Mouse (Mus musculus): ENCODE measurements at regions not wholly inside any gene's neighbourhood (a gene's known extent, or its start where the extent isn't known, plus 50 kb on each side); places are given as distances from the start of the nearest gene placed in this dataset.

DNA sequence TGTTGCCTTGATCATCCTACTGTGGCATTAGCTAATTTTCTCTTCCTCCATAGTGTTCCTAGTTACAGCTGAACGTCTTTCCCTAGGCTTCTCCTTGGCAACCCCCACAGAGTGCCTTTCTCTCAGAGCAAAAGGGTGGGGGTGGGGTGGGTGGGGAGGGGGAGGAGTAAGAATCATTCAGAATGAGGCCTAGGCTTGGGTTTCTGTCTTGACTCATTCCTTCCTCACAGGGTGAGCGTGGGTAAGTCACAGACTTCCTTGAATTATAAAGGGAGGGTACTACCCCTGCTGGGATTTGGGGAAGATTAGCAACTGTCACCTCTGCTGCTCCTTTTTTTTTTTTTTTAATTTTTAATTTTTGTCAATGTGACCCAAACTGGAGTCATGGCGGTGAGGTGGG, 114.5 kb downstream of the Dhx35 start:
- no peak for DNase-seq (ENCODE audit: low spot score in 2 of 2)

DNA sequence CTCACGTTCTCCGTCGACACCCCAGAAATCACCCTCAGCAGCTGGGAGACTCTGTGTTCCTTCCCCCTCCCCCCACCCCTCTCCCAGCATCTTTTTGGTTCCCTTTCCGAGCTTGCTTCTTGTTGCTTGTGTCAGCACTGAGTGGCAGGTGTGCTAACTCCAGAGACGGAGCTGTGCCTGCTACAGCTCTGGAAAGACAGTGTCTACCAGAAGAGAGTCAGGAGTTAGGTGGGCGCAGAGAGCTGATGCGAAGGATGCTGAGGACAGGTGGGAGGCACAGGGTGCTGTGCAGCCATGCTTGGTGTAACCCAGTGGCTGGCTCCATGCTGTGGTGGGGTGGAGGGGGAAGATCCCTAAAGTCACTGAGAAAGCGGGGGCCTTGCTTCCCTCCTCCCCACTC, 115.7 kb downstream of the Dhx35 start:
- no peak for DNase-seq (ENCODE audit: low spot score in 2 of 2)

GRCm38 (mm10) chr2:158911191-158911590, 116.6 kb downstream of the Dhx35 start:
- no peak for DNase-seq (ENCODE audit: low spot score in 2 of 2)

- DNase-seq (ENCODE audit: low spot score in 2 of 2): no peak
Measured at GRCm38 (mm10) chr2:158912631-158913258, 118.1 kb downstream of the Dhx35 start.

GRCm38 (mm10) chr2:158917398-158917797, 122.8 kb downstream of the Dhx35 start:
- no peak for DNase-seq (ENCODE audit: low spot score in 2 of 2)

- DNase-seq (ENCODE audit: low spot score in 2 of 2): no peak
Measured at GRCm38 (mm10) chr2:158918312-158918711, 123.7 kb downstream of the Dhx35 start.

DNA sequence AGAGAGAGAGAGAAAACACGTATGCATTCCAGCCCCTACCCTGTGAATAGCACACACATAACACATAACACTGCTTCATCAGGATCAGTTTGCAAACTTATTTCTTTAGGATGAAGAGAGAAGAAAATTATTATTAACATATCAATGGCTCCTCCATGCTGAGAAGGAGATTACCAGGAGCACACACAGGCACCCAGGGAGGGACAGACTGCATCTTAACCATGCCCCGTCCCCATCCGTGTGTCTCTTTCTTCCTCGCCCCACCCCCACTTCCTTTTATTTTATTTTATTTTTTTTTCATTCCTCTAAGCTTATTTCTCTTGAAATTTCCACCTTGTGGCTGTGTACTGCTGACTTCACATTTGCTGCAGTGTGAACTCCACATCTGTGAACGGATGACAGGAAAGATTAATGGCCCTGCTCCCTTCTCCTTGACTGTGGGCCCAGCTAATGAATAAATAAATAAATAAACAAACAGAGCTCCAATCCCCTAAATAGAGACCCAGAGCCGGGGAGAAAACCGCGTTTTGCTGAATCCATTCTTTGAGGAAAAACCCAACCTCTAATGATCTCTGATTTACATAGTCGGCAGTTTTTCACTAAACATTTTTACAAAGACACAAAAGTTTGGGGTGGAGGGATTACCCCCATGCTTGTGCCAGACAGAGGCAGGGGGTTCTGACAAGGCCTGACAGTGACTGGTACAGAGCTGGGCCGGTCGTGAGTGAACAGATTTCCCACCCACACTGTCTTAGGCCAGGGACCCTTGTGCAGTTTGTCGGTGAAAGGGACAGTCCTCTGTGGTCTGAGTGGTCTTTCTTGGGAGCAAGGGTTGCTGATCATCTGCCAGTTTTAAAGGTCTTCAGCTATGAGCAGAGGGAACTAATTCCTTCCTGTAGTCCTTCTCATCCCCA, 127.0 kb downstream of the Dhx35 start:
- no peak for DNase-seq (ENCODE audit: low spot score in 2 of 2)

GRCm38 (mm10) chr2:158922766-158923165, 128.2 kb downstream of the Dhx35 start:
- DNase-seq (ENCODE audit: low spot score in 2 of 2): no peak

GRCm38 (mm10) chr2:158929507-158929906, 134.9 kb downstream of the Dhx35 start:
- DNase-seq (ENCODE audit: low spot score in 2 of 2): no peak

- no peak for DNase-seq (ENCODE audit: low spot score in 2 of 2)
Measured at GRCm38 (mm10) chr2:158937948-158938565, 143.4 kb downstream of the Dhx35 start.

DNA sequence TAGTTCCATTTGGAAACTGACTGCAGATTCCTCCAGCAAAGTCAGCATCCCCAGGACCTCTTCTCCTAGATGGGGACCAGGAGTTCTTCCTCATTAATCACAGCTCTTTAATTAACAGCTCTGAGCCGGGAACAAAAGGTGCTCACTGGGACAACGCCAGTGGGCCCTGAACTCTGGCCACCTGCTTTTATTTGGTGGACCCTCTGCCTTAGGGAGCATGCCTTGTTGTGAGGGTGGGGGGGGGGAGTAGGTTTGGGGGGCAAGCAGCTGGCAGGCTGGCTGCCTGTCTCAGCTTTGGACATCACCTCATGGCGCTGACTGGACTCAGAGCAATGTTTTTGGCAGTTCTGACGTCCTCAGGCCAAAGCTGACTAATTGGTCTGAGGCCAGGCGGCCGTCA, 154.8 kb downstream of the Dhx35 start:
- DNase-seq (ENCODE audit: low spot score in 2 of 2): no peak

DNA sequence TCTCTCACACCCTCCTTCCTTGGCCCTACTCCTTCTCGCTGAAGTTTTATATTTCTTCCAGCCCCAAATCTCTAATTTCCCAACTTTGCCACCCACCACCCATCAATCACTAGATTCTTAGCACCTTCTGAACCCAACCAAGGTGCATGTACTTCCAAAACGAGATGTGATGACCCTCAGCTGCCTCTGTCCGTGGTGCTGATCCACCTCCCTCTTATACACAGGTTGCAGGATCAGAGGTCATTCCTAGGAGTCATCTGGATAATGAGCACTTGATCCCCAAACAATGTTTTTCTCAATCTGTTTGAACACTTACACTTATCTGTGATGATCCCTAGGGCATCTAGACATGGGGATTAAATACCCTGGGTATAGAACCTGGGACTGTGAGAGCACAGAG, 156.5 kb downstream of the Dhx35 start:
- DNase-seq (ENCODE audit: low spot score in 2 of 2): no peak

- no peak for DNase-seq (ENCODE audit: low spot score in 2 of 2)
Measured at GRCm38 (mm10) chr2:158956888-158957287, 162.3 kb downstream of the Dhx35 start.

DNA sequence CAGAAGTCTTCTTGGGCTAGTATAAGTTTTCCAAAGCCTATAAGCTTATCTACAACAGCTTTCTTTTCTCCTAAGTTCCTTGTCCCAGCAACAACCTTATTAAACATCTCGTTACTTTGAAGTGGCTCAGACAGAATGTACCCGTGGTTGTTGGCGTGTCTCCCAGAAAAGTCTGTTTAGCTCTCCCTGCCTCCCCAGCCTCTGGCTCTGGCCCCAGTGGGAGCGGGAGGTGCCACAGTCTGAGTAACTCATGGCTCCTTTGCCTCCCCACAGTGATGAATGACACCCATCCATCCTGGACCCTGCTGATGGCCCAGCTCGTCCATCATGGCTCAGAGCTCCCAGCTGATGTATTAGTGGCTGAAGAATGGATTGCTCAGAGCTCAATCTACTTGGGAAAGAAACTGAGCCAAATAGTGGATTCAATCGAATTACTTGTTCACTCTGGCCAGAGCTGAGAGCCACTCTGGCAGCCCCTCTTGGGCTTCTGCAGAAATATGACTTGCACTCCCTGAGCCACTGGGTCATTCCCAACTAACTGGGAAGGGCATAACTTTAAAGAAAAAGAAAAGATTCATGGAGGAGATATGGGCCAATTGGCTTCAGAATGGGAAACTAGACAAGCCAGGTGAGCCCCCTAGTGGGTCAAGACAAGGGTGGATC, 170.5 kb downstream of the Dhx35 start:
- no peak for DNase-seq (ENCODE audit: low spot score in 2 of 2)

- DNase-seq (ENCODE audit: low spot score in 2 of 2): no peak
Measured at GRCm38 (mm10) chr2:158972178-158972577, 177.6 kb downstream of the Dhx35 start.

GRCm38 (mm10) chr2:158985529-158986148, 191.0 kb downstream of the Dhx35 start:
- DNase-seq (ENCODE audit: low spot score in 2 of 2): no peak

- no peak for DNase-seq (ENCODE audit: low spot score in 2 of 2)
Measured at GRCm38 (mm10) chr2:159002481-159003186, 208.0 kb downstream of the Dhx35 start.

GRCm38 (mm10) chr2:159003187-159003497, 208.5 kb downstream of the Dhx35 start:
- DNase-seq (ENCODE audit: low spot score in 2 of 2): no peak

DNA sequence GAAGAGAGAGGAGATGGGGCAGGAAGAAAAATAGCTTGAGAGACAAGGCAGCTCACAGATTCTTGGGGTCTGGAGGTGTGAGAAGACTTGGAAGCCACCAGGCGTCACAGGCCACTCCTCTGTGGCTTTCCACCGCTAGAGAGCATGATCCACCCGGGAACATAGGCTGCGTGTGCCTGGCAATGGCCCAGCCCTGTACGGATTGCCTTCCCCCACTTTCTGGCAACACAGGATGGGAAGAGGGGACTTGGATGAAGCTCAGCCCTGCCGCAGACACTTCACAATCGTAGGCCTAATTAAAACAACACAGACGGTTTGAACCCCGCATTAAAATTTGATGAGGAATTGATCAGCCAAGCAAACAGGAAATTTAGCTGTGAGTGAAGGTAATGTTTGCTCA, 209.8 kb downstream of the Dhx35 start:
- DNase-seq (ENCODE audit: low spot score in 2 of 2): no peak

DNA sequence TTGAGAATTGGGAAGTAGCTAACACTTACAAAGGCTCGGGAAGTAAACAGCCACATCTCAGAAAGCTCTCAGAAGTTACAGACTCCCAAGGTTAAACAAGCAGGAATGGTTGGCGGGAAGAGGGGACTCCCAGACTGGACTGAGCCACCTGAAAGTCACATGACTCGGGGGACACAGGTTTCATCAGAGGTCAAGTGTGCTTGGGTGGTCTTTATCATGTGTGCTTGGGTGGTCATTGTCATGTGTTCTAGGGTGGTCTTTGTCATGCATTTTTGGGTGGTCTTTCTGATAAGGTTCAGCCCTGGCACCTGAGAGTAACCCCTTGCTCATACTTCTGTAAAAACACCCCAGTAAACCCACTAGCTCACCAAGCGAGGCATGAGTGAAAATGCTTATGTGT, 218.1 kb downstream of the Dhx35 start:
- no peak for DNase-seq (ENCODE audit: low spot score in 2 of 2)

DNA sequence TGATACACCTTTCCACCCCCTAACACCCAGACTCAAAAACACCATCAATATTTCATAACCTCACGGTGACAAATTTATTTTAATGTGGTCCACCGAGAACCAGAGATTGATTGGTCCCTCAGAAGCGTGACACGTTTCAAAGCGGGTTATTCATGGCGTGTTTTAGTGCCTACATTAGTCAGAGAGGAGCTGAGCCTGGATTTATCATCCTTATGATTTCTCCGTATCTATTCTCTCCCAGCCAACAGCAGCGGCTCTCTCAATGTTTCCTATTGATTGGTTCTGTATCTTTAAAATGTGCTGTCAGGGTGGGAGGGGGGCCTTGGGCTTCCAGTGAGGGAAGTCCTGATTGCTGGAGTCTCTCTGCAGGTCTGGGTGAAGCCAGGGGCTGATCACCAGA, 219.9 kb downstream of the Dhx35 start:
- DNase-seq (ENCODE audit: low spot score in 2 of 2): no peak
